Comparison of ENCODE assay signal across 14 mouse cellular contexts in genomic region chr12:28795041-28795440, GRCm38 (mm10).
"Had no signal": no experiment of that assay in that cellular context is flagged by ENCODE, and none has a peak within 500 bp of the region (broad histone marks: within the 10 kb centered on the region; RNA-seq: fewer than 3 reads in every experiment).

No protein-coding gene starts in this region.

- H3K36me3 ChIP-seq: liver, embryonic 15.5 days; midbrain, embryonic 13.5 days; neural tube, embryonic 12.5 days had no signal

- H3K4me2 ChIP-seq: liver, embryonic 11.5 days; liver, embryonic 15.5 days; midbrain, embryonic 13.5 days; neural tube, embryonic 12.5 days had no signal

- H3K27ac ChIP-seq: limb, embryonic 10.5 days; liver, embryonic 15.5 days; macrophage; midbrain, embryonic 13.5 days; neural tube, embryonic 12.5 days; stomach, postnatal 0 days had no signal

- H3K9me3 ChIP-seq: liver, embryonic 15.5 days; midbrain, embryonic 13.5 days; neural tube, embryonic 12.5 days had no signal

- DNase-seq: kidney, adult 18-20 months; kidney, postnatal 10 days; kidney, postnatal 4 days; layer of hippocampus, adult 9-11 months; lung, adult 2 months; lung, postnatal 10 days; thymus, postnatal 36 days had no signal

- ATAC-seq: midbrain, embryonic 13.5 days had no signal

- H3K27me3 ChIP-seq: liver, embryonic 15.5 days; midbrain, embryonic 13.5 days; neural tube, embryonic 12.5 days had no signal

- H3K4me3 ChIP-seq: limb, embryonic 10.5 days; liver, embryonic 15.5 days; midbrain, embryonic 13.5 days; neural tube, embryonic 12.5 days had no signal

- H3K9ac ChIP-seq: liver, embryonic 15.5 days; midbrain, embryonic 13.5 days; neural tube, embryonic 12.5 days had no signal
